Mouse (Mus musculus) lung, adult 2 months (tissue): Measurements from ENCODE around the gene Sbp.

Experiments
- CTCF ChIP-seq: fragments of 200-500 bp; IDR thresholded peaks from 2 replicates; pipeline ENCODE4 v1.5.1; 2011; ENCODE audit warnings: mild to moderate bottlenecking, low read length, control low read depth; ENCODE audit not compliant: insufficient read depth
- POLR2A ChIP-seq: fragments of 200-500 bp; IDR thresholded peaks from 2 replicates; pipeline ENCODE4 v1.6.1; 2011; ENCODE audit warnings: low read depth, mild to moderate bottlenecking, control low read depth, low read length, borderline replicate concordance; ENCODE audit errors: extremely low read depth

DNA sequence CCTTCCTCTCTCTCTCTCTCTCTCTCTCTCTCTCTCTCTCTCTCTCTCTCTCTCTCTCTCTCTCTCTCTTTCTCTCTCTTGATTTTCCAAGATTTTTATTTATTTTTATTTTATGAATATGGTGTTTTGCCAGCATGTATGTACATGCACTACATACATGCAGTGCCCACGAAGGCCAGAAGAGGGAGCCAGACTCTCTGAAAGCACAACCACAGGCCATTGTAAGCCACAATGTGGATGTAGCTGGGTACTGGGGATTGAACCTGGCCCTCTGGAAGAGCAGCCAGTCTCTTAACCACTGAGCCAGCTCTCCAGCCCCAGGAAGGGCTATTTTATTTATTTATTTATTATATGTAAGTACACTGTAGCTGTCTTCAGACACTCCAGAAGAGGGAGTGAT, 27.8 kb downstream of the Sbp start:
- TF ChIP-seq CTCF = peak; percentile 92
- TF ChIP-seq POLR2A = no peak
